Mouse (Mus musculus) CD4-positive, CD25-positive, alpha-beta regulatory T cell, adult 2 months (primary cell): ENCODE measurements around the gene Prkaca.
"Not testable (repeated sequence)": the region's sequence is repeated elsewhere in the genome, so short reads cannot be mapped to it uniquely, and the experiment has no call there.

Source experiments
- DNase-seq: peaks from one replicate; pipeline ENCODE4 v3.0.0-alpha.2; 2012; ENCODE audit warnings: low read depth, low spot score

Gene Prkaca

GRCm38 (mm10) chr8:83976101-83976630, 3.4 kb downstream of the Prkaca start:
- peak; percentile 77 for DNase-seq

- DNase-seq: peak; percentile 46
These were observed 4.1 kb downstream of the Prkaca start for GRCm38 (mm10) chr8:83976779-83977350.

GRCm38 (mm10) chr8:83977646-83978045, 4.9 kb downstream of the Prkaca start:
- no peak for DNase-seq

GRCm38 (mm10) chr8:83978200-83978599, 5.4 kb downstream of the Prkaca start:
- DNase-seq: no peak

- DNase-seq: no peak
These were observed 7.5 kb downstream of the Prkaca start for GRCm38 (mm10) chr8:83980250-83980649.

- no peak for DNase-seq
These were observed 8.1 kb downstream of the Prkaca start for GRCm38 (mm10) chr8:83980845-83981244.

DNA sequence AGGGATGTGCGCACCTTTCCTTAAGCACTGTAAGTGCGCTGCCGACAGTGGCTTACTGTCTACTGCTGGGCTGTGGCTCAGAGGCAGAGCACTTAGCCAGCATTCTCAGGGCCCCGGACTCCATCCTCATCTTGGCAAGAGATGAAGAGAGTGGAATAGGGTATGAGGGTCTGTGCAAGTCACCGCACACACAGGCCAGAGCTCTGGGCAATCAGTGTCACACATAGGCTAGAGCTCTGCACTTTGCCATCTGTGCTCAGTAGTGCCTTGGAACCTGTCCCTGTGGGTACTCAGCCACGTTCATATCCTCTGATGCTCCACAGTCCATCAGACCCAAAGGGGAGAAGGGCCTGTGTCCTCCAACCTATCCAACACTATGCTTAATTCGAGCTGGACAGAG, 8.7 kb downstream of the Prkaca start:
- DNase-seq: no peak

DNA sequence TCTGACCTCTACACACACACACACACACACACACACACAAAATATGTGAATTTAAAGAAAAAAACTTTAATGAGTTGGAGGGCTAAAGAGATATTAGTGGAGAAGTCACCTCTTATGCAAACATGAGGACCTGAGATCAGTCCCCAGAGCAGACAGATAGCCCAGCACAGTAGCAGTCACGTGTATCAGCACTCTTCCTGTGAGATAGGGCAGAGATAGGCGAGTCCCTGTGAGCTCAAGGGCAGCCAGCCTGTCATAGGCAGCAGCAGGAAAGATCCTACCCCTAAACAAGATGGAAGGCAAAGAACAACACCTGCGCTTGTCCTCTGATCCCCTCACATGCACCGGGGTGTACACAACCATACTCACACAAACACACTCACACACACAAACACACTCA, 9.7 kb downstream of the Prkaca start:
- DNase-seq: no peak

DNA sequence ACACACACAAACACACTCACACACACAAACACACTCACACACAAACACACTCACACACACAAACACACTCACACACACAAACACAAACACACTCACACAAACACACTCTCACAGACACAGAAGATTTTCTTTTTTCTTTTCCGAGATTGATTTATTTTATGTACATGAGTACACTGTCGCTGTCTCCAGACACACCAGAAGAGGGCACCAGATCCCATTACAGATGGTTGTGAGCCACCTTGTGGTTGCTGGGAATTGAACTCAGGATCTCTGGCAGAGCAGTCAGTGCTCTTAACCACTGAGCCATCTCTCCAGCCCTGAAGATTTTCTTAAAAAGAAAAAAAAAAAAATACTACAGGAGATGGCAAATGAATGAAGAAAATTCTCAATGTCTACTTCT, 10.4 kb downstream of the Prkaca start:
- not testable (repeated sequence) for DNase-seq

- no peak for DNase-seq
These were observed 16.4 kb downstream of the Prkaca start for GRCm38 (mm10) chr8:83989243-83989642.

- no peak for DNase-seq
These were observed 17.4 kb downstream of the Prkaca start for GRCm38 (mm10) chr8:83990170-83990569.

DNA sequence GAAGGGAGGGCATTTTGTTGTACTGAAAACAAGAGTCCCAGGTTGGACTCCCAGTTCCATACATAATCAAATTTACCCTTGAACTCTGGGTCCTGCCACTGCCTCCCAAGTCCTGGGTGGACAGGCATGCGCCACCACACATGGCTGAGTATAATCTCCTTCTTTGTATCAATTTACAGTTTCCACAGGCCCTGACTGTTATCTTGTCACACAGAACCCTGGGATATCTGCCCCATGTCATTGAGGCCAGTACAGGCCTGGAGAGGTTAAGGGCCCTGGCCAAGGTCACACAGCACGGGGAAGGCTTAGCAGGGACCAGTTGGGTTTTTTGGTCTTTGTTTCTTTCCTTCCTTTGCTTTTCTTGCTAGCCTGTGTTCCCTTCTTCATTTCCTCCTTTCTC, 19.7 kb downstream of the Prkaca start:
- no peak for DNase-seq

DNA sequence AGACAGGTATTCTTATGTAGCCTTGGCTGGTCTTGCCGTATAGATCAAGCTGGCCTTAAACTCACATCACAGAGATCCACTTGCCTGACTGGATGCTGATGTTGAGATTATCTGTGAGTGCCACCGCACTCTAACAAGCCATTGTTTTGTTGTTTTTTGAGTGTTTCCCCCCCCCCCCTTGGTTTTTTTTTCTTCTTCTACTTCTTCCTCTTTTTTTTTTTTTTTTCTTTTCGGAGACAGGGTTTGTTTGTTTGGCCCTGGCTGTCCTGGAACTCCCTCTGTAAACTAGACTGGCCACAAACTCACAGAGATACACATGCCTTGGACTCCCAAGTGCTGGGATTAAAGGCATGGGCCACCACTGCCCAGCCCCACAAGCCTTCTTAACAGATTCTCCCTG, 21.2 kb downstream of the Prkaca start:
- no peak for DNase-seq

DNA sequence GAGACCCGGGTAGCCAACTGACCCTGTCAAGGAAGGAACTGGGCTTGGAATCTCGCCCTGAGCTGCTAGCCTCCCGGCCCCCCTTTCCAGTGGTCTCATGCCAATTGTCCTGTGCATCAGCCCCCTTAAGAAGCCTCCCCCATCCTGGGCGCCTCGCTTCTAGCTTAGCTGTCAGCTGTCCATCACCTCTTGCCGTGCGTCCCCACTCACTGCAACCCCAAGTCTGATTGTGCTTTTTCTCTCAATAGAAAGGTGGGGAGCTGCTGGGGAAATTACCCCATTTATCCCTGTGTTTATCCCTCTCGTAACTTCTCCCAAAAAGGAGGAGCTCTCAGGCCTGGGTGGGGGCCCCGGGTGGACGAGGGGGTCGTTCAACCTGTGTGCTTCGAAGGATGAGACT, 23.2 kb downstream of the Prkaca start:
- no peak for DNase-seq

GRCm38 (mm10) chr8:83996567-83997505, 24.0 kb downstream of the Prkaca start:
- peak; percentile 87 for DNase-seq

DNA sequence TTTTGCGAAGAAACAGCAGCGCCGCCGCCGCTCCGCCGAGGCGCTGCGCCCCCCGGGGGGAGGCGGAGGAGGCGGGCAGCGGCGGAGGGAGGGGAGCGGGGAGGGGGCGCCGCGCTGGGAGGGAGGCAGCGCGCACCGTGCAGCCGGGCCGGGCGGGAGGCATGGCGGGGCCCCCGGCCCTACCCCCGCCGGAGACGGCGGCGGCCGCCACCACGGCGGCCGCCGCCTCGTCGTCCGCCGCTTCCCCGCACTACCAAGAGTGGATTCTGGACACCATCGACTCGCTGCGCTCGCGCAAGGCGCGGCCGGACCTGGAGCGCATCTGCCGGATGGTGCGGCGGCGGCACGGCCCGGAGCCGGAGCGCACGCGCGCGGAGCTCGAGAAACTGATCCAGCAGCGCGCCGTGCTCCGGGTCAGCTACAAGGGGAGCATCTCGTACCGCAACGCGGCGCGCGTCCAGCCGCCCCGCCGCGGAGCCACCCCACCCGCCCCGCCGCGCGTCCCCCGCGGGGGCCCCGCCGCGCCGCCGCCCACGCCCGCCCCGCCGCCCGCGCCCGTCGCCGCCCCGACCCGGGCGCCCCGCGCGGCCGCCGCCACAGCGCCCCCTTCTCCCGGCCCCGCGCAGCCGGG, 24.8 kb downstream of the Prkaca start, which contains the start of gene Samd1:
Gene Samd1, plus strand, starts transcription at position 162 of the 631 bp plus-strand sequence.
- DNase-seq: peak; percentile 74

- DNase-seq: peak; percentile 84
These were observed 25.7 kb downstream of the Prkaca start for GRCm38 (mm10) chr8:83998231-83999056.

- no peak for DNase-seq
These were observed 26.4 kb downstream of the Prkaca start for GRCm38 (mm10) chr8:83999057-83999705.

GRCm38 (mm10) chr8:83999825-84000224, 27.0 kb downstream of the Prkaca start:
- DNase-seq: no peak

- no peak for DNase-seq
These were observed 28.6 kb downstream of the Prkaca start, which contains the start of gene 1700067K01Rik for GRCm38 (mm10) chr8:84001281-84002000. Gene 1700067K01Rik (plus strand): TSS chr8:84001502.
